Mouse (Mus musculus) limb, embryonic 11.5 days (tissue): ENCODE data around the gene Abhd16a. TPM values are rescaled to one million over a fixed set of nuclear protein-coding genes. Genes with fewer than 3 reads are reported as not detected.
A peak's percentile ranks its signal among the peaks of the same experiment; 100 is the strongest.

Experiments
- ATAC-seq: fragments of 200-750 bp; cut with Nextera tagmentation; 2 replicates; pipeline ENCODE4 v1.8.0; 2017; ENCODE audit warnings: low read depth; ENCODE audit not compliant: insufficient number of reproducible peaks, low FRiP score, low TSS enrichment
- DNase-seq: peaks from one replicate; pipeline ENCODE4 v3.0.0-alpha.2; 2015; ENCODE audit warnings: low spot score
- H3K27ac ChIP-seq: fragments of 300-500 bp; sonication (generic); replicated peaks from 2 replicates; pipeline ENCODE4 v1.5.1; 2014; ENCODE audit warnings: low read depth, mild to moderate bottlenecking, low read length
- H3K27me3 ChIP-seq: fragments of 300-500 bp; sonication (generic); 2 replicates; pipeline ENCODE4 v1.6.1; 2014; ENCODE audit warnings: mild to moderate bottlenecking, low read length, mixed read lengths; ENCODE audit not compliant: control insufficient read depth, insufficient read depth
- H3K36me3 ChIP-seq: fragments of 300-500 bp; sonication (generic); 2 replicates; pipeline ENCODE4 v1.6.1; 2014; ENCODE audit warnings: mild to moderate bottlenecking, low read length, moderate library complexity, mixed read lengths; ENCODE audit not compliant: control insufficient read depth, insufficient read depth
- H3K4me1 ChIP-seq: fragments of 300-500 bp; sonication (generic); 2 replicates; pipeline ENCODE4 v1.6.1; 2014; ENCODE audit warnings: low read length, mixed read lengths; ENCODE audit not compliant: control insufficient read depth, insufficient read depth
- H3K4me2 ChIP-seq: fragments of 300-500 bp; sonication (generic); 2 replicates; pipeline ENCODE4 v1.6.1; 2014; ENCODE audit warnings: low read depth, mild to moderate bottlenecking, moderate library complexity; ENCODE audit not compliant: severe bottlenecking
- H3K4me3 ChIP-seq: fragments of 300-500 bp; sonication (generic); 2 replicates; pipeline ENCODE4 v1.5.1; 2014; ENCODE audit warnings: low read depth, low read length
- H3K9ac ChIP-seq: fragments of 300-500 bp; sonication (generic); 2 replicates; pipeline ENCODE4 v1.6.1; 2014; ENCODE audit warnings: mild to moderate bottlenecking, low read length
- H3K9me3 ChIP-seq: fragments of 300-500 bp; sonication (generic); 2 replicates; pipeline ENCODE4 v1.6.1; 2016; ENCODE audit warnings: low read length; ENCODE audit not compliant: control insufficient read depth
- WGBS: fragments of 180-500 bp; shearing (Covaris S2); extraction: QIAGEN DNeasy Blood & Tissue Kit; methylation state at CpG from one replicate; pipeline ENCODE4 v1.1.7; 2014; 5-methylcytosine and 5-hydroxymethylcytosine counted together
- polyA plus RNA-seq: library from polyadenylated mRNA; unstranded; fragments of >200 nt; fragmentation: Nextera tagmentation; extraction: Ambion mirVana; gene quantifications from 2 replicates; pipeline ENCODE4 v1.2.1, GENCODE M21; 2014

Abhd16a gene
- 43.1 and 46.9 TPM in 2 replicates for polyA plus RNA-seq

- peak within 1 kb of the TSS; percentile 71 for H3K4me2 ChIP-seq
- ATAC-seq (peak; percentile 97), DNase-seq (peak; percentile 95)
- H3K36me3 ChIP-seq: no peaks in the 10 kb centered on the region; the same call in 1 of the 2 replicates
- no peaks in the 10 kb centered on the region for H3K27me3 ChIP-seq
- 4% methylated on average over 62 of the region's 67 CpGs for WGBS
- no peaks in the 10 kb centered on the region for H3K4me1 ChIP-seq
- H3K9ac ChIP-seq: peak within 1 kb of the TSS; percentile 96
- no peaks in the 10 kb centered on the region for H3K9me3 ChIP-seq
- H3K27ac ChIP-seq: peak within 1 kb of the TSS; percentile 86
- H3K4me3 ChIP-seq: peak within 1 kb of the TSS; percentile 58
These were observed at the start of gene Abhd16a for GRCm38 (mm10) chr17:35088825-35089644. Abhd16a (plus strand) TSS chr17:35089263.

DNA sequence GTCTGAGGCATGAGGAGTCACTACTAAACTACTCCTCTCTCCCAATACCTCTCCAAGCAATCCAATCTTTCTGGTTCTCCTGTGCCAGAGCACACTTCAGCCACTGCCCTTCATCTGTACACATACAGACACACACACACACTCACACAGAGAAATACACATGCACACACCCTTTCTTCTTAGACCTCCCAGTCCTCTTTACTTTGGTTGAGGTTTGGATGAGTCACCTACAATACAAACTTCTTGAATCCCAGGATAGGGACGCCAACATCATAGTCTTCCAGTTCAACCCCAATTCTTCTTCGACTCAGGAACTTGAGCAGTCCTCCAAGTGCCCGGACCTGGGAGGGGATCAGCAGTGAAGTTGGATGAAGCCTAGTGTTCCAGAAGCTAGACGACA is 45.3 kb upstream of the Abhd16a start:
- H3K36me3 ChIP-seq: no peaks in the 10 kb centered on the region
- no peak for ATAC-seq
- H3K27me3 ChIP-seq: no peaks in the 10 kb centered on the region
- no peak overlapping the region for H3K9ac ChIP-seq
- H3K4me3 ChIP-seq: no peak overlapping the region
- no peak overlapping the region for H3K4me2 ChIP-seq
- H3K9me3 ChIP-seq: no peaks in the 10 kb centered on the region
- peaks cover 11% of the 10 kb centered on the region for H3K4me1 ChIP-seq
- no peak for DNase-seq
- WGBS: 90% methylated on average over 4 of the region's 4 CpGs
- H3K27ac ChIP-seq: no peak overlapping the region

DNA sequence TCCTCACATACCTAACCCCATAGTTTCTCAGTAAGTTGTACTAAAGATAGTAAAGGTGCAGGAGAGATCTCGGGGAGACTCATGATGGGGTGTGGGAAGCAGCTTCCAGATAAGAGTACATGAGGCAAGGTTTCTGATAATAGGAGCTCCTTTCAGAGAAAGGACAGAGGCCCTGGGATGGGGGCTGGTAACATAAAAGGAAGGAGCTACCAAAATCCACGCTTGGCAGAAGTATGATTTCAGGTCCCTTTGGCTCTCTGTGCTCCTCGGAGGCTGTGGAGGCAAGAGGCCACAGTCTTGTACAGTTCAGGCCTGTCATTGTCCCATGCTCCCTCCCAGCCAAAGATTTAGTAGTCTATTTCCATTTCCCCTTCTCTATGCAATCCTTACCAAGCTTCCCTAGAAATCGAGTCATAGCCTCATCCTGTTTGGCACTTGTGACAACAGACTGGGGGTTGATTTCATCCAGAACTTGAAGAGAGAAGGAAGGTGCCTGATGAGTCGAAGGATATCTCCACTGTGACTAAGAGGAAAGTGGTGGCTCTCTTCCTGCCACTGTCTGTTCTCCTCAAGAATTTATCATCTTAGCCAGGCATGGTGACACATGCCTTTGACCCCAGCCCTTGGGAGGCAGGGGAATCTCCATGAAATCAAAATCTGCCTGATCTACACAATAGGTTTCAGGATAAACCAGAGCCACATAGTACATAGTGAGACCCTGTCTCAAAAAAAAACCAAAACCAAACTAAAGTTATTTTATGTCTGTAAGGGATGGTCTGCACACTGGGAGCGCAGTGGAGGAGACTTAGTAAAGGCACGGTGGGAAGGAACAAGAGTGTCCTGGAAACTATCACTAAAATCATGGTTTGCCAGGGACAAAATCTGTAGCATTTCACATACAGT is 43.9 kb upstream of the Abhd16a start:
- ATAC-seq (no peak), DNase-seq (no peak)
- WGBS: 79% methylated on average over 7 of the region's 7 CpGs
- no peaks in the 10 kb centered on the region for H3K9me3 ChIP-seq
- no peak overlapping the region for H3K27ac ChIP-seq
- H3K4me2 ChIP-seq: peak overlapping the region; percentile 99
- H3K4me1 ChIP-seq: peaks cover 20% of the 10 kb centered on the region
- no peaks in the 10 kb centered on the region for H3K27me3 ChIP-seq
- no peaks in the 10 kb centered on the region for H3K36me3 ChIP-seq
- H3K4me3 ChIP-seq: peak overlapping the region; percentile 54
- H3K9ac ChIP-seq: peak overlapping the region; percentile 12

- Histone ChIP-seq H3K9ac (peak overlapping the region; percentile 87), H3K27me3 (no peaks in the 10 kb centered on the region), H3K9me3 (no peaks in the 10 kb centered on the region), H3K4me1 (peaks cover 20% of the 10 kb centered on the region), H3K36me3 (no peaks in the 10 kb centered on the region), H3K4me3 (peak overlapping the region; percentile 54), H3K4me2 (peak overlapping the region; percentile 99), H3K27ac (peak overlapping the region; percentile 63)
- ATAC-seq: 0 out of 2 replicates have a peak, but pooled peaks have one; percentile 2
- 7% methylated on average over 48 of the region's 48 CpGs for WGBS
- DNase-seq: no peak
These were observed 43.0 kb upstream of the Abhd16a start for GRCm38 (mm10) chr17:35045807-35046680.

DNA sequence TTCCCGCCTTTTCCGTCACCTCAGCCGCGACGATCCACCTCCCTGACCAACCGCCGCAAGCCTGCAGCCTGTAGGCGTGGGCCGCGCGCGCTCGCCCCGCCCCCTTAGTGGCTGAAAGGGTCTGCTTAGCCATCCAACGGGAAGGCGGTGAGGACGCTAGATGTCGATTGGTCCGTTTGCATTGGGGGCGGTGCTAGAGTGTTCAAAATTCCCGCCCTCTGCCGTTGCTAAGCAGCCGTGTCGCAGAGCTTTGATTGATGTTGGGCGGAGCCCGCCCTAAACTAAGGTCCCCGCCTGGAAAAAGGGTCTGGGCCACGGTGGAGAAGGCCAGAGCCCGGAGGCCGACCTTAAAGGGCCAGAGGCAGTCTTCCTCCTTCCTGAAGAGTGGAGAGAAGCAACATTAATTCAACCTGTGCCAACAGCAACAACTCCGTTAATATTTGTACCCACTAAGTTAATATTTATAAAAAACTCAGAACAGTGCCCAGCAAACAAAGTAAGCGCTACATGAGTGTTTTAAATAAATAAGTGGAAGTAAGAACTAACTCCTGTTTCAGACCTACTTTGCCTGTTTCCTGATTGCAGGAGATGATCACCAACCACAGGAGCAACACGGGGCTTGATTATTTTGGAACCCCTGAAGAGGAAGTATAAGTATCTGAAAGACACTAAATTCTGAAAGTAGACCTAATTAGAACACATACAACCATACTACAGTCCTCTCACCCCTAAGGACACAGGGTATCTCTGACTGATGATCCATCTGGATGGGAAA is 42.2 kb upstream of the Abhd16a start, which contains the start of gene Msh5:
Gene Msh5, minus strand, starts transcription at position 65 of the 775 bp plus-strand sequence.
- ATAC-seq: peak; percentile 96

DNA sequence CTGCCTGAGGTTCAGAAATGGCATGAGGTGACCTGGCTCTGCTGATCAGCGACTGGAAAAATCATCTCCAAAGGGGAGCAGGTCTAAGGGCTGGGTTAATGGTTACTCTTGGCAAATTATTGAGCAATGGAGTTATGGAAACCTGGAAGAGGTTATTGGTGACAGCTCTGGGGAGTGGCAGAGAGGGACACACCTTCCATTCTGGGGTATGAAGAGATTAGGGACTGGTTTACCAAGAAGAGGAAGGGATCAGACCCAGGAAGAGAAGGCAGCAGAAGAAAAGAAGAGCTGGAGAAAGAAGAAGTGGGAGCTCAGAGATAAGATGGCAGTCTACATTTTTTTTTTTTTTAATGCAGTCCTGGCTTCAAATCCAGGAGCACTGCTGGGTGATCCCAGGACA is 41.4 kb upstream of the Abhd16a start:
- Histone ChIP-seq H3K4me1 (peaks cover 28% of the 10 kb centered on the region), H3K36me3 (peaks cover 1% of the 10 kb centered on the region; the same call in 1 of the 2 replicates), H3K9ac (no peak overlapping the region; the same call in 1 of the 2 replicates), H3K9me3 (no peaks in the 10 kb centered on the region), H3K4me2 (no peak overlapping the region), H3K4me3 (no peak overlapping the region), H3K27ac (no peak overlapping the region; the same call in 1 of the 2 replicates), H3K27me3 (no peaks in the 10 kb centered on the region)
- 33% methylated on average over 1 of the region's 1 CpGs for WGBS
- DNase-seq (no peak), ATAC-seq (no peak)

More for the DNA sequence above, 42.2 kb upstream of the Abhd16a start, which contains the start of gene Msh5:
- no peaks in the 10 kb centered on the region for H3K27me3 ChIP-seq
- H3K4me3 ChIP-seq: peak within 1 kb of the TSS; percentile 54
- 3% methylated on average over 33 of the region's 33 CpGs for WGBS
- H3K36me3 ChIP-seq: no peaks in the 10 kb centered on the region
- peak within 1 kb of the TSS; percentile 99 for H3K4me2 ChIP-seq
- peaks cover 24% of the 10 kb centered on the region for H3K4me1 ChIP-seq
- DNase-seq: peak; percentile 99
- peak within 1 kb of the TSS; percentile 63 for H3K27ac ChIP-seq
- H3K9me3 ChIP-seq: no peaks in the 10 kb centered on the region
- peak within 1 kb of the TSS; percentile 87 for H3K9ac ChIP-seq

GRCm38 (mm10) chr17:35048149-35048931 is 40.7 kb upstream of the Abhd16a start:
- Histone ChIP-seq H3K9ac (peak overlapping the region; percentile 38), H3K4me3 (no peak overlapping the region), H3K36me3 (peaks cover 5% of the 10 kb centered on the region), H3K27me3 (no peaks in the 10 kb centered on the region), H3K9me3 (no peaks in the 10 kb centered on the region), H3K27ac (no peak overlapping the region), H3K4me1 (peaks cover 28% of the 10 kb centered on the region), H3K4me2 (no peak overlapping the region; the same call in 1 of the 2 replicates)
- ATAC-seq (no peak), DNase-seq (no peak)
- WGBS: 38% methylated on average over 11 of the region's 11 CpGs
